Mouse (Mus musculus) MEL-GATA-1-ER (cell line): ENCODE results near the gene Cdh1.

Experiments used
- DNase-seq: peaks from one replicate; pipeline ENCODE4 v3.0.0-alpha.2; 2012; ENCODE audit warnings: low read depth; ENCODE audit errors: extremely low read depth

Cdh1 gene

GRCm38 (mm10) chr8:106651994-106652393 is 48.8 kb downstream of the Cdh1 start:
- DNase-seq = no peak

- no peak for DNase-seq
These were observed 52.9 kb downstream of the Cdh1 start for GRCm38 (mm10) chr8:106656046-106656445.

- no peak for DNase-seq
These were observed 69.6 kb downstream of the Cdh1 start for GRCm38 (mm10) chr8:106672786-106673185.

- no peak for DNase-seq
These were observed 71.2 kb downstream of the Cdh1 start for GRCm38 (mm10) chr8:106674318-106674717.

GRCm38 (mm10) chr8:106674894-106675293 is 71.7 kb downstream of the Cdh1 start:
- peak; percentile 79 for DNase-seq

- DNase-seq = peak; percentile 64
These were observed 80.0 kb downstream of the Cdh1 start, which contains the start of gene Tango6 for GRCm38 (mm10) chr8:106682971-106683668. TSS of gene Tango6 (plus strand) at chr8:106683068.

- DNase-seq = no peak
These were observed 81.2 kb downstream of the Cdh1 start for GRCm38 (mm10) chr8:106684387-106684786.

GRCm38 (mm10) chr8:106687479-106687878 is 84.3 kb downstream of the Cdh1 start:
- peak; percentile 30 for DNase-seq

GRCm38 (mm10) chr8:106697748-106698248 is 94.6 kb downstream of the Cdh1 start:
- no peak for DNase-seq

GRCm38 (mm10) chr8:106699588-106699987 is 96.4 kb downstream of the Cdh1 start:
- DNase-seq = peak; percentile 58

- no peak for DNase-seq
These were observed 97.0 kb downstream of the Cdh1 start for GRCm38 (mm10) chr8:106700131-106700530.

- DNase-seq = no peak
These were observed 98.2 kb downstream of the Cdh1 start for GRCm38 (mm10) chr8:106701360-106701759.

- DNase-seq = no peak
These were observed 101.2 kb downstream of the Cdh1 start for GRCm38 (mm10) chr8:106704199-106704900.

- no peak for DNase-seq
These were observed 101.8 kb downstream of the Cdh1 start for GRCm38 (mm10) chr8:106704901-106705321.

- no peak for DNase-seq
These were observed 103.0 kb downstream of the Cdh1 start for GRCm38 (mm10) chr8:106706194-106706593.

- DNase-seq = no peak
These were observed 106.9 kb downstream of the Cdh1 start for GRCm38 (mm10) chr8:106710002-106710401.

GRCm38 (mm10) chr8:106712487-106712886 is 109.3 kb downstream of the Cdh1 start:
- no peak for DNase-seq

GRCm38 (mm10) chr8:106714297-106714696 is 111.1 kb downstream of the Cdh1 start:
- DNase-seq = no peak

- DNase-seq = no peak
These were observed 114.9 kb downstream of the Cdh1 start for GRCm38 (mm10) chr8:106718091-106718500.
